Mouse (Mus musculus): Measurements from ENCODE around the gene Arhgap15. TPM values are rescaled to one million over a fixed set of nuclear protein-coding genes. Genes with fewer than 3 reads are reported as not detected.

Gene Arhgap15
- polyA plus RNA-seq, 1 experiment: 1.7 TPM

- TF ChIP-seq CTCF (conservative IDR thresholded peaks at IDR 0.05; ENCODE audit: insufficient read depth, insufficient read length, low read depth, low read length) (no peak), POLR2A (IDR thresholded peaks at IDR 0.05; ENCODE audit: low read depth, low read length) (no peak)
- Histone ChIP-seq H3K36me3 (ENCODE audit: control insufficient read depth, insufficient read depth, low read length) (no peaks in the 10 kb centered on the region), H3K4me1 (ENCODE audit: control insufficient read depth, insufficient read depth, low read length) (no peaks in the 10 kb centered on the region), H3K27me3 (replicated peaks; ENCODE audit: control insufficient read depth, insufficient read depth, low read length) (no peaks in the 10 kb centered on the region), H3K4me3 (ENCODE audit: insufficient read depth, low read depth, low read length) (no peak overlapping the region), H3K27ac (ENCODE audit: insufficient read depth, low read depth, low read length) (no peak overlapping the region)
- WGBS: 89% methylated on average over 4 of the region's 4 CpGs
- DNase-seq: no peak
Observed at GRCm38 (mm10) chr2:44346184-44346583, 597.6 kb downstream of the Arhgap15 start.

- Histone ChIP-seq H3K4me1 (ENCODE audit: control insufficient read depth, insufficient read depth, low read length) (no peaks in the 10 kb centered on the region), H3K36me3 (ENCODE audit: control insufficient read depth, insufficient read depth, low read length) (no peaks in the 10 kb centered on the region), H3K27me3 (replicated peaks; ENCODE audit: control insufficient read depth, insufficient read depth, low read length) (no peaks in the 10 kb centered on the region), H3K27ac (ENCODE audit: insufficient read depth, low read depth, low read length) (no peak overlapping the region), H3K4me3 (ENCODE audit: insufficient read depth, low read depth, low read length) (no peak overlapping the region)
- no peak for DNase-seq
- WGBS: 67% methylated on average over 5 of the region's 5 CpGs
- TF ChIP-seq CTCF (conservative IDR thresholded peaks at IDR 0.05; ENCODE audit: insufficient read depth, insufficient read length, low read depth, low read length) (no peak), POLR2A (IDR thresholded peaks at IDR 0.05; ENCODE audit: low read depth, low read length) (no peak)
Observed at GRCm38 (mm10) chr2:44347781-44348180, 599.2 kb downstream of the Arhgap15 start.

- no peak overlapping the region for H3K27ac ChIP-seq (ENCODE audit: insufficient read depth, low read depth, low read length)
- no peaks in the 10 kb centered on the region for H3K36me3 ChIP-seq (ENCODE audit: control insufficient read depth, insufficient read depth, low read length)
- no peak for TF ChIP-seq POLR2A (IDR thresholded peaks at IDR 0.05; ENCODE audit: low read depth, low read length)
- no peak for TF ChIP-seq CTCF (conservative IDR thresholded peaks at IDR 0.05; ENCODE audit: insufficient read depth, insufficient read length, low read depth, low read length)
- H3K4me3 ChIP-seq (ENCODE audit: insufficient read depth, low read depth, low read length): no peak overlapping the region
- 96% methylated on average over 2 of the region's 2 CpGs for WGBS
- no peak for DNase-seq
- no peaks in the 10 kb centered on the region for H3K4me1 ChIP-seq (ENCODE audit: control insufficient read depth, insufficient read depth, low read length)
- H3K27me3 ChIP-seq (replicated peaks; ENCODE audit: control insufficient read depth, insufficient read depth, low read length): no peaks in the 10 kb centered on the region
Observed at GRCm38 (mm10) chr2:44349101-44349500, 600.5 kb downstream of the Arhgap15 start.

- Histone ChIP-seq H3K27ac (ENCODE audit: insufficient read depth, low read depth, low read length) (no peak overlapping the region), H3K4me3 (ENCODE audit: insufficient read depth, low read depth, low read length) (no peak overlapping the region), H3K27me3 (replicated peaks; ENCODE audit: control insufficient read depth, insufficient read depth, low read length) (no peaks in the 10 kb centered on the region), H3K4me1 (ENCODE audit: control insufficient read depth, insufficient read depth, low read length) (no peaks in the 10 kb centered on the region), H3K36me3 (ENCODE audit: control insufficient read depth, insufficient read depth, low read length) (no peaks in the 10 kb centered on the region)
- WGBS: 34% methylated on average over 7 of the region's 7 CpGs
- TF ChIP-seq POLR2A (IDR thresholded peaks at IDR 0.05; ENCODE audit: low read depth, low read length): no peak
- DNase-seq: no peak
Observed at GRCm38 (mm10) chr2:44352885-44353284, 604.3 kb downstream of the Arhgap15 start.

GRCm38 (mm10) chr2:44353594-44353993 lies 605.0 kb downstream of the Arhgap15 start:
- Histone ChIP-seq H3K36me3 (ENCODE audit: control insufficient read depth, insufficient read depth, low read length) (no peaks in the 10 kb centered on the region), H3K27me3 (replicated peaks; ENCODE audit: control insufficient read depth, insufficient read depth, low read length) (no peaks in the 10 kb centered on the region), H3K27ac (ENCODE audit: insufficient read depth, low read depth, low read length) (no peak overlapping the region), H3K4me1 (ENCODE audit: control insufficient read depth, insufficient read depth, low read length) (no peaks in the 10 kb centered on the region), H3K4me3 (ENCODE audit: insufficient read depth, low read depth, low read length) (no peak overlapping the region)
- 85% methylated on average over 4 of the region's 4 CpGs for WGBS
- no peak for TF ChIP-seq POLR2A (IDR thresholded peaks at IDR 0.05; ENCODE audit: low read depth, low read length)
- TF ChIP-seq CTCF (conservative IDR thresholded peaks at IDR 0.05; ENCODE audit: insufficient read depth, insufficient read length, low read depth, low read length): no peak
- no peak for DNase-seq

- H3K27me3 ChIP-seq (replicated peaks; ENCODE audit: control insufficient read depth, insufficient read depth, low read length): no peaks in the 10 kb centered on the region
- no peak overlapping the region for H3K4me3 ChIP-seq (ENCODE audit: insufficient read depth, low read depth, low read length)
- DNase-seq: no peak
- H3K4me1 ChIP-seq (ENCODE audit: control insufficient read depth, insufficient read depth, low read length): no peaks in the 10 kb centered on the region
- H3K27ac ChIP-seq (ENCODE audit: insufficient read depth, low read depth, low read length): no peak overlapping the region
- WGBS: 92% methylated on average over 4 of the region's 4 CpGs
- H3K36me3 ChIP-seq (ENCODE audit: control insufficient read depth, insufficient read depth, low read length): no peaks in the 10 kb centered on the region
- TF ChIP-seq POLR2A (IDR thresholded peaks at IDR 0.05; ENCODE audit: low read depth, low read length): no peak
- TF ChIP-seq CTCF (conservative IDR thresholded peaks at IDR 0.05; ENCODE audit: insufficient read depth, insufficient read length, low read depth, low read length): no peak
Observed at GRCm38 (mm10) chr2:44354786-44355185, 606.2 kb downstream of the Arhgap15 start.

GRCm38 (mm10) chr2:44355316-44355715 lies 606.7 kb downstream of the Arhgap15 start:
- WGBS: 61% methylated on average over 11 of the region's 11 CpGs
- Histone ChIP-seq H3K27ac (ENCODE audit: insufficient read depth, low read depth, low read length) (no peak overlapping the region), H3K36me3 (ENCODE audit: control insufficient read depth, insufficient read depth, low read length) (no peaks in the 10 kb centered on the region), H3K27me3 (replicated peaks; ENCODE audit: control insufficient read depth, insufficient read depth, low read length) (no peaks in the 10 kb centered on the region), H3K4me1 (ENCODE audit: control insufficient read depth, insufficient read depth, low read length) (no peaks in the 10 kb centered on the region), H3K4me3 (ENCODE audit: insufficient read depth, low read depth, low read length) (no peak overlapping the region)
- DNase-seq: no peak
- TF ChIP-seq POLR2A (IDR thresholded peaks at IDR 0.05; ENCODE audit: low read depth, low read length): no peak
- no peak for TF ChIP-seq CTCF (conservative IDR thresholded peaks at IDR 0.05; ENCODE audit: insufficient read depth, insufficient read length, low read depth, low read length)

Measured in kidney, adult 2 months (tissue).